Mouse (Mus musculus) WW6 (cell line): ENCODE data around the gene Hist1h4m.
A peak's percentile ranks its signal among the peaks of the same experiment; 100 is the strongest.
"Not testable (repeated sequence)": the region's sequence is repeated elsewhere in the genome, so short reads cannot be mapped to it uniquely, and the experiment has no call there.

ENCODE experiments used
- DNase-seq: peaks from one replicate; pipeline ENCODE4 v3.0.0-alpha.2; 2013; ENCODE audit warnings: low read depth, low spot score

The Hist1h4m gene

DNA sequence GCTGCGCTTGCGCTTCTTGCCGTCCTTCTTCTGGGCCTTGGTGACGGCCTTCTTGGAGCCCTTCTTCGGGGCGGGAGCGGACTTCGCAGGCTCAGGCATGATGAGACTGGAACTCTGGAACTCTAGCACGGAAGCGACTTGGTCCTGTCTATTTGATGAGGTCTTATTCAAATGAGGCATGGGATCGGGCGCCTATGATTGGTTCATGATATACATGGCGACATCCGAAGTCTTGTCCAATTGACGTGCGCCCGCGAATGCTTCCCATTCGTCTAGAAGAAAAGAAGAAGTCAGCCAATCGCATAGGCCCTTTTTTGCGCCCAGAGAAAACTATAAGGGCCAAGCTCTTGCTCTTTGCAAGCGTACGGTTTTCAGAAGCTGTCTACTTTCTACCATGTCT lies 1.5 kb upstream of the Hist1h4m start, which contains the start of the genes Hist1h2bq and Hist1h2ao:
Hist1h2bq (minus strand) TSS at position 125 of the 400 bp plus-strand sequence.
Hist1h2ao (plus strand) TSS at position 393 of the 400 bp plus-strand sequence.
- not testable (repeated sequence) for DNase-seq

- not testable (repeated sequence) for DNase-seq
Observed at GRCm38 (mm10) chr13:21811074-21811473, 472 bp upstream of the Hist1h4m start.

- not testable (repeated sequence) for DNase-seq
Observed at GRCm38 (mm10) chr13:21812092-21812491, 546 bp downstream of the Hist1h4m start.

- DNase-seq: not testable (repeated sequence)
Observed at GRCm38 (mm10) chr13:21820082-21820890, 8.7 kb downstream of the Hist1h4m start.

DNA sequence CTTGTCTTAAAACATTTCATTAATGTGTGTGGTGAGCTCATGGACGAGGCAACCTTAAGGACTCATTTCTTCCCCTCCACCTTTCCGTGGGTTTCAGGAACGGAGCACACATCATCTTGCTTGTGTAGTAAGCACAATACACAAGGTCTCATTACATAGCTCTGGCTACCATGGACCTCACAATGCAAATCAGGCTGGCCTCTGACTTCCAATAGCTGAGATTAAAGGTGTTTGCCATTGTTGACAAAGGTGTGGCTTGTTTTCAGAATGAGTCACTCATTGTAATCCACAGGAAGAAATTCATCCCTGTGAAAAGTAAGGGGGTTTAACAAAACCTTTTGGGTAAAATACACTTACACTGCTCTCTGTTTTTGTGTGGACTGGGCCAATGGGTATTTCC lies 17.0 kb downstream of the Hist1h4m start:
- DNase-seq: no peak

GRCm38 (mm10) chr13:21830344-21830743 lies 18.8 kb downstream of the Hist1h4m start:
- no peak for DNase-seq

GRCm38 (mm10) chr13:21831418-21832394 lies 20.2 kb downstream of the Hist1h4m start, which contains the start of gene Hist1h4n:
Gene Hist1h4n, minus strand, starts transcription at chr13:21832196.
- not testable (repeated sequence) for DNase-seq

DNA sequence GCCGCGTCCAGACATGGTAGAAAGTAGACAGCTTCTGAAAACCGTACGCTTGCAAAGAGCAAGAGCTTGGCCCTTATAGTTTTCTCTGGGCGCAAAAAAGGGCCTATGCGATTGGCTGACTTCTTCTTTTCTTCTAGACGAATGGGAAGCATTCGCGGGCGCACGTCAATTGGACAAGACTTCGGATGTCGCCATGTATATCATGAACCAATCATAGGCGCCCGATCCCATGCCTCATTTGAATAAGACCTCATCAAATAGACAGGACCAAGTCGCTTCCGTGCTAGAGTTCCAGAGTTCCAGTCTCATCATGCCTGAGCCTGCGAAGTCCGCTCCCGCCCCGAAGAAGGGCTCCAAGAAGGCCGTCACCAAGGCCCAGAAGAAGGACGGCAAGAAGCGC lies 21.9 kb downstream of the Hist1h4m start, which contains the start of the genes Hist1h2ap and Hist1h2br:
Hist1h2ap (minus strand) TSS at position 47 of the 400 bp plus-strand sequence.
Hist1h2br (plus strand) TSS at position 283 of the 400 bp plus-strand sequence.
- not testable (repeated sequence) for DNase-seq

GRCm38 (mm10) chr13:21840508-21840907 lies 29.0 kb downstream of the Hist1h4m start:
- DNase-seq: not testable (repeated sequence)

GRCm38 (mm10) chr13:21846356-21846755 lies 34.8 kb downstream of the Hist1h4m start:
- not testable (repeated sequence) for DNase-seq

DNA sequence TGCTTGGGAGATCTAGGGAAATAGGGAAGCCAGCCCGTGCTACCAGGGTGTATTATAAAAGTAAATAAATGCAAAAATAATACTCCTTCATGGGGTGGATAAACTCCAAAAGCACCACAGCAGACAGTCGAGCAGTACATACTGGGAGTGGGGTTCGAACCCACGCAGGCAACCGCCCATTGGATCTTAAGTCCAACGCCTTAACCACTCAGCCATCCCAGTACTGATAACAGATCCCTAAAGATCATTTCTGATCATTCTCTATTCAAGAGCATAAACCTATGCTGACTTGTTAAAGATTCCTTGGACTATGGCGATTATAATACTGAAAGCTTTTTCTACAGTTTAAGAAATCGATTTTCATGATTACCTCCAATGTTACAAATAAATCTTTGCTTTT lies 36.3 kb downstream of the Hist1h4m start:
- peak; percentile 47 for DNase-seq

DNA sequence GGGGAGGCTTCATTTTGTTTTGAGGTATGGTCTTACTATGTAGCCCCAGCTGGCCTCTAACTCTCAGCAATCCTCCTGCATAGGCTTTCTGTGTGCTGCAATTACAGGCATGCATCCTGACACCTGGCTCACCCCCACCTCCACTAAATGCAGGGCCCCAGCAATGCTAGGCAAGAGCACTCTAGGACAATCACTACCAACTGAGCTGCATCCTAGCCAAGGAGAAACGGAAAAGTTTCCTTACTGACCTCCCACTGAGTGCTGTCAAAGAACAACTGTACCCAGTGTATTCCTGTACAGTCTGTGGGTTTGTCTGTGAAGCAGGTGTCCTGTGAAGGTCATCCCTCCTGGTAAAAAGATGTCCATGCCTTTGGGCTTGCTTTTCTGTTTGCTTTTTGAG lies 39.1 kb downstream of the Hist1h4m start:
- not testable (repeated sequence) for DNase-seq

DNA sequence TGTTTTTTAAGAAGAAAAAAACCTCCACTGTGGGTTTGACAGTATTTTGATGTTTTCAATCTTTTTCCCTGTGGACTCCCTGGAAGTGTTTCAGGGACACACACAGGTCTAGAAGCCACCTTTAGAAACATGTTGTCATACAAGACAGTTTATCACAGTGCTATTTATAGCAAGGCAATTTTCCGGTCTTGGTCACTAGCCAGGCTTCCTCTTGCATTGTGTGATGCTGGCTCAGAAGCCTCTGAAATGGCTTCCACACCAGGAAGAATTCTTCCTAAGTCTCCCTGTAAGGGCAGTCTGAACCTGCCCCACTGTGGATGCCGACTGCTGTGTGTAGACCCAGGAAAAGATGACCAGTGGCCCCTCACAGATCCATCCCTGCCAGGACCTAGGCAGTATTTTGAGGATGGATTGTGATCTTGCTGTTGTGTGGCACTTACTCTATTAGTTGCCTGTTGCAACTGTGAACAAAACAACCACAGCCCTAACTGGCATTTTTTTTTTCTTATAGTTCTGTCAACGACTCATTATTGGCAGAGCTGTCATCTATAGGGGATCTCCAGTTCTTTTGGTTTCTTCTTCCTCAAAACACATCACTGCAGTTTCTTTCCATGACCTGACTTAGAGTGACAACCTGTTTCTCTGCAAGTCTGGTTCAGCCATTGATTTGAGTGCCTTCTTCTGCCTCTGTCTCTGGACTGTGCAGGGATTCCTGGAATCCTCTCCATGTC lies 40.8 kb downstream of the Hist1h4m start:
- no peak for DNase-seq

- DNase-seq: peak; percentile 56
Observed at GRCm38 (mm10) chr13:21855146-21855545, 43.6 kb downstream of the Hist1h4m start.

GRCm38 (mm10) chr13:21855698-21856162 lies 44.2 kb downstream of the Hist1h4m start:
- DNase-seq: no peak

DNA sequence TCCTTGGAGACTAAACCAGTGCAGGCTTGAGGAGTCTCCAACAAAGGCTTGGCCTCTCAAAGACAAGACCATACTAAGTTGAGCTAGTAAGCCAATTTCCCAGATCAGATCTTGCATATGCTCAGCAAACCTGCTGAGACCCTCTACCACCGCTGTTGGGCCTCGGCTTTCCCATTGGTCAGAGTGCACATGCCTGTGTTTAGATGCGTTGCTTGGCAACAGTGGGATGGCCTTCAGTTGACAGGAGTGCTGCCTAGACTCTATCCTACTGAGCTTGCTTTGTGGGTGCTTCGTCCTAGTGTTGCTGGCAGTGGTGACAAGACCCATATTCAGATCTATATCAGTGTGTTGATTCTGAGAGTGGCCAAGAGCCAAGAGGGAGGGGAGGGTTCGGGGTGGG lies 50.1 kb downstream of the Hist1h4m start:
- no peak for DNase-seq
